Mouse (Mus musculus): Measurements from ENCODE around the gene Iqsec2. TPM values are rescaled to one million over a fixed set of nuclear protein-coding genes. Genes with fewer than 3 reads are reported as not detected.

The Iqsec2 gene
- polyA plus RNA-seq, 1 experiment from 2014 or later: 23.6 TPM

DNA sequence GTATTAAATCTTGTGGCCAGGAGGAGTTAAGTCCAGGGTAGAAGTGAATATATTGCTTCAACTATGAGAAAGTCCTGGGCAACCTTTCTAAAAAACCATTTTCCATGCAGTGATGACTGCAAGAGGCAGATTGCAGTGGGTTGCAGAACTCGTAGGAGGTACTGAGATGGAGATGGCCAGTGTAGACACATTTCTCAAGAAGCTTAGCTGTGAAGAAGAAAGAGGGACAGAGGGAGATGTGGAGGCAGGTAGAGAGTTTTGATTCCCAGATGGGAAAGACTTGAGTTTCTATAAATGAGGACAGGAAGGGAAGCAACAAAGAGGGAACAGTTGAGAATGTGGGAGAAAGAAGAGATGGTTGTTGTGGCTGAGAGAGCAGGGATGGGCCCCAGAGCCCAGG lies 47.2 kb downstream of the Iqsec2 start:
- no peak for ATAC-seq (replicated peaks; ENCODE audit: insufficient number of reproducible peaks, low FRiP score, low TSS enrichment)
- H3K9ac ChIP-seq (ENCODE audit: low read depth, low read length): no peak overlapping the region

DNA sequence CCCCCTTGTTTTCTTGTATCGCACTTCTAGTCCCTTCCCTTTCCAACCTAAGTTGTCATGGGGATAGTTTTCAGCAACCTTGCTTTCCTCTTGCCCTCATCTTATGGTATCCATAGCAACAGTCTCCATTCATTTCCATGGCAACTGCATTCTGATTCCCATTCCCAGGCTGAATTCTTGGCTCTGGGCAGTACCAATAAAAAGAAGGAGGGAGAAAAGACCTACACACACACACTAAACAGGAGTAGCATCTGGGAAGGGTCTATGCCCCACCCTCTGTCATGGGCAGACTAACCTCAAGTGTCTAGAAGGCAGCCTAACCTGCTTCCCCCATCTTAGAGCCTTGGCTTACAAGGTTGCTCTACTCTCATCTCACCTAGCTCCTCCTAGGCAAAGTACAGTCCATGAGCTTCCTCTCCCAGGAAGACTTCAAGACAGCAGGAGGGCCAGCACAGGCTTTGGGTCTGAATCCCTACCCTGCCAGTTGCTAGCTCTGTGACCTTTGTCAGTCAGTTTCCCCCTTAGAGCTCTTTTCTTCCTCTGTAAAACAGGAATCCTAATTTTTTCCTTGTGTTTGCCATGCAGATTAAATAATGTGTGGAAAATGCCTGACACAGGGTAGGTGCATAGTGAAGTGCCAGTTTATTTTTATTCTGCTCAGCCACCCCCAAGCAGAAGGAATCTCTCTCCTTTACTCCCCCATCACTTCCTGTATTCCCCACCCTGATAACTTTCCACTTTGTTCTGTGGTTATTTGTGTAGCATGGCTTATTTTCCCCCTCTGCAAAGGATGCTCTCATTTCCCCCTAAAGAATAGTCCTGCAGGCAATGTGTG lies 54.0 kb downstream of the Iqsec2 start:
- Histone ChIP-seq H3K9me3 (replicated peaks; ENCODE audit: control insufficient read depth, low read length) (no peaks in the 10 kb centered on the region), H3K9ac (ENCODE audit: low read depth, low read length) (no peak overlapping the region), H3K4me1 (ENCODE audit: control insufficient read depth, insufficient read depth, low read length) (no peaks in the 10 kb centered on the region), H3K27ac (ENCODE audit: low read depth, low read length) (no peak overlapping the region), H3K36me3 (ENCODE audit: control insufficient read depth, insufficient read depth, low read length) (no peaks in the 10 kb centered on the region), H3K4me2 (no peak overlapping the region), H3K4me3 (ENCODE audit: low read depth, low read length) (no peak overlapping the region), H3K27me3 (ENCODE audit: control insufficient read depth, insufficient read depth, low read length) (peaks cover 47% of the 10 kb centered on the region)
- ATAC-seq (replicated peaks; ENCODE audit: insufficient number of reproducible peaks, low FRiP score, low TSS enrichment): no peak
- 88% methylated on average over 1 of the region's 1 CpGs for WGBS (ENCODE audit: insufficient replicate concordance)

More for the DNA sequence above, 47.2 kb downstream of the Iqsec2 start:
- 76% methylated on average over 1 of the region's 1 CpGs for WGBS (ENCODE audit: insufficient replicate concordance)
- Histone ChIP-seq H3K9me3 (replicated peaks; ENCODE audit: control insufficient read depth, low read length) (no peaks in the 10 kb centered on the region), H3K4me3 (ENCODE audit: low read depth, low read length) (no peak overlapping the region), H3K36me3 (ENCODE audit: control insufficient read depth, insufficient read depth, low read length) (no peaks in the 10 kb centered on the region), H3K4me2 (no peak overlapping the region), H3K27me3 (ENCODE audit: control insufficient read depth, insufficient read depth, low read length) (peaks cover 43% of the 10 kb centered on the region), H3K4me1 (ENCODE audit: control insufficient read depth, insufficient read depth, low read length) (no peaks in the 10 kb centered on the region), H3K27ac (ENCODE audit: low read depth, low read length) (no peak overlapping the region)

DNA sequence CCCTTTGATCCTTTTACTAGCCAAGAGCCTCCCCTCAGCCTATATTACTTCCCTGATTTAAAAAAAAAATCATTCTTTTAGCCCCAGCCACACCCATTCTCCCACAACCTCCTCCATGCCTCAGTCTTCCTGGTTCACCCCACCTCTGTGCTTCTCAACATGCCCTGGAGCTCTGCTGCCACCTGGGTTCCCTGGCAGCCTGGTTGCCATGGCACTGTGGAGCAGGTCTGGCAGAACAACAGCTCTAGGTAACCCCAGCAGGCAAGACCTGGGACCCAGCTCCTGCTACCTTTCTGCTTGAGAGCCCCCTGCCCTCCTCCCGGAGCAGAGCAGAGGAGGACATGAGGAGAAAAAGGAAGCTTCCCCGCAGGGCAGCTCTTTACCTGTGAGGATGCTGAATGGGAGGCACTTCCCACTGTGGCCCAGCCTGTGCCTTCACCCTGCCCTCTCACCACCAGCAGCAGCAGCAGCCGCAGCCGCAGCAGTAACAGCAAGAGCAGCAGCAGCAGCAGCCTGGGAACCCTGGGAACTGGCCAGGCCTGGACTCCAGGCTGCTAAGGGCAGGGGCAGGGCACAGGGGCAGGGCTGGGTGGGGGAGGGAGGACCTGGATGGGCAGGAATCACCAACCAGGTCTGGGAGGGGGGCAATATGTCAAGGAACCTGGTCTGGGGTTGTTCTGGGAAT lies 57.8 kb downstream of the Iqsec2 start:
- Histone ChIP-seq H3K27me3 (ENCODE audit: control insufficient read depth, insufficient read depth, low read length) (peaks cover 44% of the 10 kb centered on the region), H3K4me1 (ENCODE audit: control insufficient read depth, insufficient read depth, low read length) (no peaks in the 10 kb centered on the region), H3K9me3 (replicated peaks; ENCODE audit: control insufficient read depth, low read length) (no peaks in the 10 kb centered on the region), H3K4me2 (no peak overlapping the region), H3K9ac (ENCODE audit: low read depth, low read length) (no peak overlapping the region), H3K27ac (ENCODE audit: low read depth, low read length) (no peak overlapping the region), H3K36me3 (ENCODE audit: control insufficient read depth, insufficient read depth, low read length) (no peaks in the 10 kb centered on the region), H3K4me3 (ENCODE audit: low read depth, low read length) (no peak overlapping the region)
- ATAC-seq (replicated peaks; ENCODE audit: insufficient number of reproducible peaks, low FRiP score, low TSS enrichment): no peak
- 30% methylated on average over 4 of the region's 4 CpGs for WGBS (ENCODE audit: insufficient replicate concordance)

DNA sequence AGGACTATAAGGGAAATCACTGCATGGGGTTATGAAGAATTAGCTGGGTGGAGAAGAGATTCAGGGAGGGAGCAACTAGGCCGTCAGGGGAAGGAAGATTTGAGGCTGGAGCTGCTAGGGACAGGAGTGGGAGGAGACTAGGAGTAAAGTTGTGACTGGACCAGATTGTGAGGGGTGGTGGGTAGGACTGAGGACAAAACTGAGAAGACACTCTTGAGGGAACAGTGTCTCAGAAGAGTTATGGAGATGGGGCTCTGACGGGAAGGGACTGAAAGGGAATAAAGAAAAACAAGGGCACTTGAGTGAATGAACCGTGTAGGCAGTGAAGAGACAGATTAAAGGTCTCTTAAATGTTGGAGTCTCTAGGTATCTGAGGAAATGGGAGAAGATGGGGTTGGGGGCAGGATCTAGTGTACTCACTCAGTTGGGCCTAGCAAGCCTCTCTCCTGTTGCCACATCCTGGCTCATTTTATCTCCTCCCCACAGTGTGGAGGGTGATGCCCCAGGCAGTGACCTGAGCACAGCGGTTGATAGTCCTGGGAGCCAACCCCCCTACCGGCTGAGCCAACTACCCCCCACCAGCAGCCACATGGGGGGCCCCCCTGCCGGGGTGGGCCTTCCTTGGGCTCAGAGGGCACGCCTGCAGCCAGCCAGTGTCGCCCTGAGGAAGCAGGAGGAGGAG lies 58.5 kb downstream of the Iqsec2 start:
- 50% methylated on average over 8 of the region's 8 CpGs for WGBS (ENCODE audit: insufficient replicate concordance)
- no peak overlapping the region for H3K27ac ChIP-seq (ENCODE audit: low read depth, low read length)
- H3K4me2 ChIP-seq: no peak overlapping the region
- peaks cover 43% of the 10 kb centered on the region for H3K27me3 ChIP-seq (ENCODE audit: control insufficient read depth, insufficient read depth, low read length)
- no peaks in the 10 kb centered on the region for H3K36me3 ChIP-seq (ENCODE audit: control insufficient read depth, insufficient read depth, low read length)
- ATAC-seq (replicated peaks; ENCODE audit: insufficient number of reproducible peaks, low FRiP score, low TSS enrichment): no peak
- H3K4me1 ChIP-seq (ENCODE audit: control insufficient read depth, insufficient read depth, low read length): no peaks in the 10 kb centered on the region
- H3K4me3 ChIP-seq (ENCODE audit: low read depth, low read length): no peak overlapping the region
- H3K9ac ChIP-seq (ENCODE audit: low read depth, low read length): no peak overlapping the region
- no peaks in the 10 kb centered on the region for H3K9me3 ChIP-seq (replicated peaks; ENCODE audit: control insufficient read depth, low read length)

DNA sequence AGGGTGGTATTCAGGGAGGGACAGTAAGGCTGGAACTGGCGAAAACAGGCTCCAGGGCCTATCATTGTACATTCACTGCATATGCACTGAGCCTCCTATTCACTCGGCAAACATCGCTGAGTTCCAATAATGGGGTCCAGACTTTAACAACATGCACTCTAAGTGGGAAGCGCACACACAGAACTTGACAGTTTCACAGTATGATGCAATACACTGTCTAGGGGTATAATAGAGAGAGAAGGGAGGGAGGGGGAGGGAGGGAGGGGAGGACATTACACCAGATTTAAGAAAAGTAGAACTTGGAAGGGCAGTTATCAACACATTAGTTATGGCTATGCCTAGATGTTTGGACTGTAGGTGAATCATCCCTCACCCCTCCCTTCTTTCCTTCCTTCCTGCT lies 59.2 kb downstream of the Iqsec2 start:
- no peaks in the 10 kb centered on the region for H3K4me1 ChIP-seq (ENCODE audit: control insufficient read depth, insufficient read depth, low read length)
- no peak overlapping the region for H3K27ac ChIP-seq (ENCODE audit: low read depth, low read length)
- H3K27me3 ChIP-seq (ENCODE audit: control insufficient read depth, insufficient read depth, low read length): peaks cover 41% of the 10 kb centered on the region
- no peak overlapping the region for H3K4me2 ChIP-seq
- H3K9ac ChIP-seq (ENCODE audit: low read depth, low read length): no peak overlapping the region
- H3K4me3 ChIP-seq (ENCODE audit: low read depth, low read length): no peak overlapping the region
- H3K36me3 ChIP-seq (ENCODE audit: control insufficient read depth, insufficient read depth, low read length): no peaks in the 10 kb centered on the region
- WGBS (ENCODE audit: insufficient replicate concordance): 69% methylated on average over 4 of the region's 4 CpGs
- H3K9me3 ChIP-seq (replicated peaks; ENCODE audit: control insufficient read depth, low read length): no peaks in the 10 kb centered on the region
- ATAC-seq (replicated peaks; ENCODE audit: insufficient number of reproducible peaks, low FRiP score, low TSS enrichment): no peak

DNA sequence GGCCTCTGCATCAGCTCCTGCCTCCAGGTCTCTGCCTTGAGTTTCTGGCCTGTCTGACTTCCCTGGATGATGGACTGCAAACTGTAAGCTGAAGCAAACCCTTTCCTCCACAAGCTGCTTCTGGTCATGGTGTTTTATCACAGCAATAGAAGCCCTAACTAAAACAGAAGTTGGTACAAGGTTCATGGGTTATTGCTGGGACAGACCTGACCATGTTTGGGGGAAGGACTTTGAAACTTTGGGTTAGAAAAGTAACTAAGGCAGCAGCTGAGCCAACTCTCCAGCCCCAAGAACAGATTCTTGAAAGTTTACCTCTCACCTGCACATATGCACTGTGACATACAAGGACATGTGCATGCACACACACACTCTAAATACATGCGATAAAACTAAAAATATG lies 61.4 kb downstream of the Iqsec2 start:
- no peak for ATAC-seq (replicated peaks; ENCODE audit: insufficient number of reproducible peaks, low FRiP score, low TSS enrichment)
- 84% methylated on average over 1 of the region's 1 CpGs for WGBS (ENCODE audit: insufficient replicate concordance)
- Histone ChIP-seq H3K27ac (ENCODE audit: low read depth, low read length) (no peak overlapping the region), H3K9ac (ENCODE audit: low read depth, low read length) (no peak overlapping the region), H3K4me3 (ENCODE audit: low read depth, low read length) (no peak overlapping the region), H3K9me3 (replicated peaks; ENCODE audit: control insufficient read depth, low read length) (no peaks in the 10 kb centered on the region), H3K4me2 (no peak overlapping the region), H3K36me3 (ENCODE audit: control insufficient read depth, insufficient read depth, low read length) (no peaks in the 10 kb centered on the region), H3K27me3 (ENCODE audit: control insufficient read depth, insufficient read depth, low read length) (peaks cover 44% of the 10 kb centered on the region), H3K4me1 (ENCODE audit: control insufficient read depth, insufficient read depth, low read length) (no peaks in the 10 kb centered on the region)

DNA sequence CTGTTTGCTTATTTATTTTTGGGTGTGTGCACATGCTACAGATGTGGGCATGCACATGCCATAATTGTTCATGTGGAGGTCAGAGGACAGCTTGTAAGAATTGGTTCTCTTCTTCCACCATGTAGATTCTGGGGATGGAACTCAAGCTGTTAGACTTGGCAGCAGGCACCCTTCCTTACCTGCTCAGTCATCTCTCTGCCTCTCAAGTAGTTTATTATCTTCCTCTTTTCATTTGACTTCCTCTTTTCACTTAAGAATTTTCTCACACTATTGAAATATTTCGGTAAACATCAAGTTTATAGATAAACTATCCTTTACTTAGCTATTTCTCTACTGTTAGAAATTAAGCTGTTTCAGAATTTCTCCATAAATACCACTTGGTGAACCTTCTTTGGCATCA lies 70.6 kb downstream of the Iqsec2 start:
- 54% methylated on average over 1 of the region's 1 CpGs for WGBS (ENCODE audit: insufficient replicate concordance)
- no peak for ATAC-seq (replicated peaks; ENCODE audit: insufficient number of reproducible peaks, low FRiP score, low TSS enrichment)
- no peak overlapping the region for H3K27ac ChIP-seq (ENCODE audit: low read depth, low read length)
- H3K4me3 ChIP-seq (ENCODE audit: low read depth, low read length): no peak overlapping the region
- H3K9me3 ChIP-seq (replicated peaks; ENCODE audit: control insufficient read depth, low read length): no peaks in the 10 kb centered on the region
- no peak overlapping the region for H3K9ac ChIP-seq (ENCODE audit: low read depth, low read length)
- H3K27me3 ChIP-seq (ENCODE audit: control insufficient read depth, insufficient read depth, low read length): peaks cover 19% of the 10 kb centered on the region
- no peaks in the 10 kb centered on the region for H3K4me1 ChIP-seq (ENCODE audit: control insufficient read depth, insufficient read depth, low read length)
- H3K4me2 ChIP-seq: no peak overlapping the region
- H3K36me3 ChIP-seq (ENCODE audit: control insufficient read depth, insufficient read depth, low read length): no peaks in the 10 kb centered on the region

DNA sequence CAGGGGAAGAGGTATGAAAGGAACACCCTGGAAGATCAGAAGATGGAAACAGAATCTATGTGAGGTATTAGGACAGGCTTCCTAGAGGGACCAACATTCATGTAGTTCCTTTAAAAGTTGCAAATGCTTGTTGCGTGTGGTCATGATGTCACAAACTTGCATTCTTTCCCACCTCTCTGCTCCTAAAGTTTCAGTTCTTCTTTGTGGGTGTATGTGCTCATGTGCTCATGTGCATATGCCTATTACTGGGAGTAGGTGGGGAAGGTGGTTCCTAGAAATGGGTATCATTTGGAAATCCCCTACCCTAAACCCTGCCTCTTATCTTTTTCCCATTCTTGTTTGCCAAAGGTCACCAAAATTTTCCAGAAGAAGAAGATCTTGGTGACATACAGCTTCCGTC lies 74.5 kb downstream of the Iqsec2 start:
- Histone ChIP-seq H3K9me3 (replicated peaks; ENCODE audit: control insufficient read depth, low read length) (no peaks in the 10 kb centered on the region), H3K9ac (ENCODE audit: low read depth, low read length) (no peak overlapping the region), H3K4me3 (ENCODE audit: low read depth, low read length) (no peak overlapping the region), H3K36me3 (ENCODE audit: control insufficient read depth, insufficient read depth, low read length) (no peaks in the 10 kb centered on the region), H3K4me2 (no peak overlapping the region), H3K27ac (ENCODE audit: low read depth, low read length) (no peak overlapping the region), H3K4me1 (ENCODE audit: control insufficient read depth, insufficient read depth, low read length) (no peaks in the 10 kb centered on the region), H3K27me3 (ENCODE audit: control insufficient read depth, insufficient read depth, low read length) (peaks cover 23% of the 10 kb centered on the region)
- WGBS (ENCODE audit: insufficient replicate concordance): 74% methylated on average over 2 of the region's 2 CpGs
- no peak for ATAC-seq (replicated peaks; ENCODE audit: insufficient number of reproducible peaks, low FRiP score, low TSS enrichment)

Measured in heart, embryonic 11.5 days (tissue).